Mouse (Mus musculus): ENCODE data around the gene Ints13.

Gene Ints13

GRCm38 (mm10) chr6:146538661-146539060 is 39.0 kb downstream of the Ints13 start:
- no peak for DNase-seq (ENCODE audit: low spot score in 2 of 2)

GRCm38 (mm10) chr6:146538071-146538470 is 39.6 kb downstream of the Ints13 start:
- no peak for DNase-seq (ENCODE audit: low spot score in 2 of 2)

- DNase-seq (ENCODE audit: low spot score in 2 of 2): no peak
These were observed 40.5 kb downstream of the Ints13 start for GRCm38 (mm10) chr6:146537111-146537510.

- DNase-seq (ENCODE audit: low spot score in 2 of 2): no peak
These were observed 42.1 kb downstream of the Ints13 start for GRCm38 (mm10) chr6:146535501-146535900.

GRCm38 (mm10) chr6:146533146-146533545 is 44.5 kb downstream of the Ints13 start:
- DNase-seq (ENCODE audit: low spot score in 2 of 2): no peak

- DNase-seq (ENCODE audit: low spot score in 2 of 2): no peak
These were observed 46.9 kb downstream of the Ints13 start for GRCm38 (mm10) chr6:146530769-146531168.

- no peak for DNase-seq (ENCODE audit: low spot score in 2 of 2)
These were observed 47.3 kb downstream of the Ints13 start for GRCm38 (mm10) chr6:146530363-146530762.

GRCm38 (mm10) chr6:146527537-146527936 is 50.1 kb downstream of the Ints13 start:
- DNase-seq (ENCODE audit: low spot score in 2 of 2): no peak

- DNase-seq (ENCODE audit: low spot score in 2 of 2): no peak
These were observed 52.1 kb downstream of the Ints13 start for GRCm38 (mm10) chr6:146525500-146525899.

- no peak for DNase-seq (ENCODE audit: low spot score in 2 of 2)
These were observed 56.0 kb downstream of the Ints13 start for GRCm38 (mm10) chr6:146521456-146522245.

- DNase-seq (ENCODE audit: low spot score in 2 of 2): no peak
These were observed 58.6 kb downstream of the Ints13 start for GRCm38 (mm10) chr6:146519019-146519418.

GRCm38 (mm10) chr6:146515936-146516335 is 61.7 kb downstream of the Ints13 start:
- DNase-seq (ENCODE audit: low spot score in 2 of 2): no peak

- no peak for DNase-seq (ENCODE audit: low spot score in 2 of 2)
These were observed 63.1 kb downstream of the Ints13 start for GRCm38 (mm10) chr6:146514531-146514948.

GRCm38 (mm10) chr6:146513899-146514298 is 63.7 kb downstream of the Ints13 start:
- no peak for DNase-seq (ENCODE audit: low spot score in 2 of 2)

- no peak for DNase-seq (ENCODE audit: low spot score in 2 of 2)
These were observed 64.3 kb downstream of the Ints13 start for GRCm38 (mm10) chr6:146513384-146513783.

- DNase-seq (ENCODE audit: low spot score in 2 of 2): no peak
These were observed 66.1 kb downstream of the Ints13 start for GRCm38 (mm10) chr6:146511511-146511910.

GRCm38 (mm10) chr6:146509891-146510290 is 67.7 kb downstream of the Ints13 start:
- no peak for DNase-seq (ENCODE audit: low spot score in 2 of 2)

- DNase-seq (ENCODE audit: low spot score in 2 of 2): no peak
These were observed 73.2 kb downstream of the Ints13 start for GRCm38 (mm10) chr6:146504459-146504858.

GRCm38 (mm10) chr6:146502856-146503255 is 74.8 kb downstream of the Ints13 start:
- no peak for DNase-seq (ENCODE audit: low spot score in 2 of 2)

- DNase-seq (ENCODE audit: low spot score in 2 of 2): peak; percentile 65
These were observed 75.5 kb downstream of the Ints13 start, which contains the start of gene Itpr2 for GRCm38 (mm10) chr6:146501866-146502804. Gene Itpr2 (minus strand): TSS chr6:146502223.

- no peak for DNase-seq (ENCODE audit: low spot score in 2 of 2)
These were observed 76.2 kb downstream of the Ints13 start for GRCm38 (mm10) chr6:146501316-146501865.

GRCm38 (mm10) chr6:146500771-146501170 is 76.9 kb downstream of the Ints13 start:
- no peak for DNase-seq (ENCODE audit: low spot score in 2 of 2)
